Mouse (Mus musculus) leukemia stem cell, adult 10-12 weeks (primary cell): ENCODE results near the gene Sucla2. TPM values are rescaled to one million over a fixed set of nuclear protein-coding genes. Genes with fewer than 3 reads are reported as not detected.

Source experiments
- polyA plus RNA-seq: library from polyadenylated mRNA; stranded (reverse); fragments of >175 nt; gene quantifications from 2 replicates; pipeline ENCODE4 v1.2.3, GENCODE M21; 2012; ENCODE audit warnings: low replicate concordance

The Sucla2 gene
- 12.7 and 27.8 TPM in 2 replicates for polyA plus RNA-seq

GRCm38 (mm10) chr14:73524766-73525448 is at the start of gene Sucla2:
Gene Sucla2, plus strand, starts transcription at chr14:73525319.

GRCm38 (mm10) chr14:73509765-73510423 is 15.2 kb upstream of the Sucla2 start, which contains the start of gene Med4:
Gene Med4, plus strand, starts transcription at chr14:73510025.

GRCm38 (mm10) chr14:73548051-73548450 is 22.9 kb downstream of the Sucla2 start, which contains the start of gene Nudt15:
Gene Nudt15, minus strand, starts transcription at chr14:73548242.

Other genes starting within 250 kb of the Sucla2 start
- 7.1 and 8.8 TPM in 2 replicates for gene Rb1, start 199.5 kb upstream of the Sucla2 start, polyA plus RNA-seq
- gene Itm2b, start 140.0 kb upstream of the Sucla2 start, polyA plus RNA-seq: 82.4 and 183 TPM in 2 replicates
- 2.9 and 4.6 TPM in 2 replicates for gene Med4, start 15.3 kb upstream of the Sucla2 start, polyA plus RNA-seq
- gene Nudt15, start 22.9 kb downstream of the Sucla2 start, polyA plus RNA-seq: 0.05 and 1.3 TPM in 2 replicates
- gene Gm21750, start 135.9 kb downstream of the Sucla2 start, polyA plus RNA-seq: not detected in 2 replicates